Mouse (Mus musculus): ENCODE measurements around the gene Tmem160.

Tmem160 gene

DNA sequence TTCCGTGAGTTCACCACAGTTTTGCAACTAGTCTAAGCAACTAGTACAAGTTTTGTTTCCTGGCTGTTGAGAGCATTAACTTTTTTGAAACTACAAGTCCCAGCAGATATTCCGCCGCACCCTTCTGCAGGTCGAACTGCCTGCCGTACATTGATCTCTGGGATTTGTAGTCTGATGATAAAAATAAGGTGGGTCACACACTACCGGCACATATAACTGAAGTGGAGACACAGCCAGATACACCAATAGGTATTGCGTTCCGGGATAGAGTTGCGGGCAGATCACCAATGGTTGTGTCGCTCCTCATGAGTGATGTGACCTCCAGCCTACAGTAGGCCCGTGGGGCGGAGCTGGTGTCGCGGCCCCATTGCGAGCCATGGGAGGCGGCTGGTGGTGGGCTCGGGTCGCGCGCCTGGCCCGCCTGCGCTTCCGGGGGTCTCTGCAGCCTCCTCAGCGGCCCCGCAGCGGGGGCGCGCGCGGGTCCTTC, at the start of gene Tmem160:
Gene Tmem160, plus strand, starts transcription at position 193 of the 487 bp plus-strand sequence.
- in situ Hi-C loops (cut with MboI, MseI): no loop called here

DNA sequence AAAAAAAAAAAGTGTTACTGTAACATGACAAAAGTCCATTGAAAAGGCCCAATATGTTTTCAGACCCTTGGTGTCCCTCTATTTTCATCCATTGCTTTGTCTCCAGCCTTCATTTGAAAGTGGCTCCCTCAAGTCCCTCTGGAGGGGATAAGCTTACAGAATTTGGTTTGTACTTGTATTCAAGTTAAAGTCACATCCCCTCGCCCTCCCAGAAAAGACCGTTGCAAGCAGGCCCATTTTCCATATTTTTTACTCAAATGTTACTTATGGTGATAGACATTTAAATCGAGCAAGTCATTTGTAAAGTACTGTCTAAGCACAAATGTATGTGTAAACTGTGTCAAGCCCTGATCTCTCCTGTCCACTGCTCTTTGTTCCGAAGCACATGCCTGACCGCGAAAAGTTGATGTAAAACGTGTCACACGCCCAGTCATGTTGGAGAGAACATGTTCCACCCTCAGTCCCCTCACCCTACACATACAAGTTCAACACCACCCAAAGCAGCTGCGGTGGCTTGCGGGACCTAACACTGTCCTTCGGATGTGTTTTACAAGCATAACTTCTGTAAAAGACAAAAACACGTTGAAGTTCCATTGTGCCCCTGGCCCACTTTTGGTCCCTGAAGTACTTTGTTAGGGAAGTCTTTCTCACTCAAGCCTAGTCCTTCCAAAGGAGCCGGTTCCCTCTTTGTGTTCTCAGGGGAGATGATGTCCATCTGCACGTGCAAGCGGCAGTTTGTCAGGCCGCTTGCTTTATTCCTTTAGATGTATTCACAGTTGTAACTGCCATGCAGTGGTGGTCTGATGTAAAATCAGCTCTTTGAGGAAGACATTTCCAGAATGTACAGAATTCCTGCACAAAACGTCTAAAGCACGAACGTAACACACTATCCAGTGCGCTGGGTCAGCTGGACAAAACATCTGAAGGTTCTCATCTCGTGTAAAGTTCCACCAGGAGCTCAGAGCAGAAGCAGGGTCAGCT, 49.3 kb upstream of the Tmem160 start:
- in situ Hi-C loops (cut with MboI, MseI): no loop called here

DNA sequence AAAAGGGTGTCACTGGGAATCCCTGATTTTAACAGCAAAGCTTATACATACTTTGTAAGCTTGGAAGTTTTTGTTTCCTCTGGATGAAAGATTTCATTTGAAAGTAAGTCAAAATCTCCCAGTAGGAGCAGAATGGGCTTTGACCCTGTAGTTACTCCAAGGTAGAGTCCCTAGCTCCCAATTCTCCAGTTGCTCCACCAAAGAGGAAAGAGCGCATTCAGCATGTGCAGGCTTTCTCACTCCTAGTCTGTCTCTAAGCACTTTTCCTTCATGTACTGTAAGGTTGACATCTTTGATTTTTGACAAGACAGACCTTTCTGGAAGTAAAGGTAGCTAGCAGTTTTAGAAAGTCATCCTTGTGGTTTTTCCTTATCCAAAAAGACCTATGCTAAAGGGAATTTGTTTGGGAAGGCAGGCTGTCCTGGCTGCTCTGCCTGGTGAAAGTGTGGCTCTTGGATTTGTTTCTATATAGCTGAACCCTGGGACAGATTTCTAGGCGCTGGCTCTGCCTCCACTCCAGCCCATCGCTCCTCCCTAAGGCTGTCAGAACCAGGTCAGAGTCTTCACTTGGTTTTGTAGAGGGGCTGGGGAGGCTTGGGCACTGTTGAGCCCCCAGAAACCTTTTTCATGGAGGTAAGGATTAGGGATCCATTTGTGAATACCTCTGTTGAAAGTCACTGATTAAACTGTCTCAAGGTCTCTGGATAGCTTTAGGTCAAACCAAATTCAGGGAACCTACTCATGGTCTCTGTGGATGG, 48.1 kb upstream of the Tmem160 start:
- in situ Hi-C loops (cut with MboI, MseI): no loop called here

DNA sequence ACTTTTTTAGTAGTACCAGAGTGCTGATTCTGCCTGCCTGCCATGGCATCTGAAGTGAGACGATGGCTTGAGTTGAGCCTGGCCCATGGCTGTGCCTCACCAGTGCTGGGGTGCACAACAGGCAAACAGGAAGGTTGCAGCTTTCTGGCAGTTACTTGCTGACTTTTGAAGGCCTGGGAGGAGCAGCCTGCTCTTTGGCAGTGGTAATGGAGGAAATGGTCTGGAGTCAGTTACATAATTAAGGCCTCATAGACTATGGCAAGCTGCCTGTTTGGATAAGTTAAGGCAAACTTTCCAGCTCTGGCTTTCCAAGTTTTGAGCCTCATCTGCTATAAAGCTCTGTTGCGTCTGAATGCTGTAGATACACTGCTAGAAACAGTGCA, 47.5 kb upstream of the Tmem160 start:
- in situ Hi-C loops (cut with MboI, MseI): no loop called here

DNA sequence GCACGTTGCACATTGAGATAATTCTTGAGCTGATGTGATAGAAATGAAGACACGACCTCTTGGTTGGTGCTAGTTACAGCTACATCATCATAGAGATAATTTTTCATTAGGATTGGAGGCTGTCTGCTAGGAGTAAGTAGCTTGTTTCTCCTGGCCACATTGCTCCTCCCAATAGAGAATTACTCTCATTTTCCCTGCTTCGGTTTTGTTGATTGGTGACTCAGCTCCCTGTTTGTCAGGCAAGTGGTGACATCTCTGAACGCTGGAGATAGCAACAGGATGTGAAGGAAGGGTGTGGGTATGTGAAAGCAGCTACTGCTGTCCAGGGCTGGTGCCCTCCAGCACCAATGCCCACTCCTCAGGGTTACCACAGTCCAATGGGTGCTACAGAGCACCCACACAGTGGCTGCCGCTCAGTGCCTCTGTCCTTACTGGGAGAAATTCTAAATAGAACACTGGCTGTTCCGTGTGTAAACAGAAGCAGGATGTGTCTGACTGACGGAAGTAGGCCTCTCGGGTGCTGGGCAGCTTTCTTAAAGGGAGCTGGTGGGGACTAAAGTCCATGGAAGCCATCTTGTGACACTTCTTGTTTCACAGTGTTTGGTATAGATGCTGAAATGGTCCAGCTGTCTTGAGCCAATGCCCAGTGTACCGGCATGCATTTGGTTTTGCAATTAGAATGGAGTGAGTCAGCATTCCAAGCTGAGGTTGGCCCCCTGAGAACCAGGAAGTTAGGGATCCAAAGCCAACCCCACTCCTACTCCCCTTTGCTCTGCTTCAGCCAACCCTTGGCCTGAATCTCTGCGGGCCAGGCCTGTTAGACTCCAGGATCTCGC, 46.8 kb upstream of the Tmem160 start:
- in situ Hi-C loops (cut with MboI, MseI): no loop called here

DNA sequence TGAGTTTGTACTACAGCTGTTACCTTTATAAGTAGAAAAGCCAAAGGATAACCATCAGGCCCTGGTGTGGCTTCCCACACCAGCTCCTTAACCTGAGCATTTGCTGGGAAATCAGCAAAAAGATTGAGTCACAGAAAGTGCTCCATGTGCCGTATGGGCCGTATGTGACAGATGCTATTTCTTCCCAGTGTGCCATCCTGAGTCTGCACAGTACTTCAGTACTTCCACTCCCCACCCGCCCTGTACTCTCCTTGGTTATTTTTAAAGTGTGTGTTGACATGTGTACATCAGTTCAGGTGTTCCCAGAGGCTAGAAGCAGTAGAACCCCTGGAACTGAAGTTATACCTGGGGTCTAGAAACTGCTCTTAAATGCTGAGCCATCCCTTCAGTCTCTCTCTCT, 45.6 kb upstream of the Tmem160 start:
- in situ Hi-C loops (cut with MboI, MseI): no loop called here

DNA sequence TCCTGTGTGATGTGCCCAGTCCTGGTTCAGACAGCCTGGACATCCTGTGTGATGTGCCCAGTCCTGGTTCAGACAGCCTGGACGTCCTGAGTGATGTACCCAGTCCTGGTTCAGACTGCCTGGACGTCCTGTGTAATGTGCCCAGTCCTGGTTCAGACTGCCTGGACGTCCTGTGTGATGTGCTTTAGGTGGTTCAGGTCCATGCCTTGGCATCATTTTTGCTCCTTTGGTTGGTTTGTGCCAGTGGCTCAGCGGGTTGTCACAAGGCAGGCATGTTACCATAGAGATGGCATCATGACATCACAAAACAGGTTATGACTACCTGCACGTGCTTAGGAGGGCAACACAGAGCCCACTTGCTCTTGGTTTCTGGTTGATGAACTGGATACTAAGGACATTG, 41.5 kb upstream of the Tmem160 start:
- in situ Hi-C loops (cut with MboI, MseI): no loop called here

DNA sequence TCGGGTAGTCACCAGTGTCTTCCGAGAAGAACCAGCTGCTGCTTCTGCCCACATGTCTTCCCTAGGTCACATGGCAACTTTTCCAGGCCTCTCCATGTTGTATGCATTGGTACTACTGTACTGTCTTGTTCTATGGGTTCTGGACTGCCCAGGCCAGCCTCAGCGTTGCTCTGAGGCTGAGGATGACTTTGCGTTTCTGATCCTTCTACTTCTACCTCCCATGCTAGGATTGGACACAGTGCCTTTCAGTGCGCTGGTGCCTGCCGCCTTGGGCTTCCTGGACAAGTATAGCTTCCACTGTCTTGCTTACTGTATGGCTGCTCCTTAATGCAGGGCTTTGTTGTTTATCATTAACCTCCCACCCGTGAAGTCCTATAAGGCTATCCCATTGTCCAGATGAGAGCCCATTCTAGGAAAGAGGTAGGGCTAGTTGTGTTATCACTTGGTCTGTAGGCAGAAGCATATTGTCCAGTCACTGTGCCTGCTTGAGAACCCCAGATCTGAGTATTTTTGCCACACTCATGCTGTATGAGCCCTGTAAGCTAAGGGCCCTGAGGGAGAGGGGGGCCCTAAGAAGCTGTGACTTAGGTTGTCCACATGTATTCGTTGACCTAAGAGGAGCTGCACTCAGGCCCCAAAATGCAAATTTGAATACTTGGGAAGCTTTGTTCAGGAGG, 40.2 kb upstream of the Tmem160 start:
- in situ Hi-C loops (cut with MboI, MseI): no loop called here

DNA sequence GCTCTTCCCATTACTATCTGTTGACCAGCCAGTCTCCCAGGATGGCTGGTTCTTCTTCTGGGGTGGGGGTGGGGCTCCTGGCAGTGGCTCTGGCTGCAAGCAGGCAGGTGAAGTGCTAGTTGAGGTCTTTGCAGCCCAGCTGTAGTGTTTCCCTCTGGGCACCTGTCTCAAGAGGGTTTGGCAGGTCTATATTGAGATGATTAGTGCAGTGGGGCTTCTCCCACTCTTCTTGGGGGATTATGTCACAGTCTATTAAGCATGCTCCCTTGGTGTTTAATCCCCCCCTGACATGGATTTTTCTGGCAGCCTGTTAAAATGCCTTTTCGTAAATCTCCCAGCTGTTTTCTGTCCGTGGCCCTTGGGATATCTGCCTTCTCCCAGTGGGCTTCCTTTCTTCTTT, 39.6 kb upstream of the Tmem160 start:
- in situ Hi-C loops (cut with MboI, MseI): no loop called here

DNA sequence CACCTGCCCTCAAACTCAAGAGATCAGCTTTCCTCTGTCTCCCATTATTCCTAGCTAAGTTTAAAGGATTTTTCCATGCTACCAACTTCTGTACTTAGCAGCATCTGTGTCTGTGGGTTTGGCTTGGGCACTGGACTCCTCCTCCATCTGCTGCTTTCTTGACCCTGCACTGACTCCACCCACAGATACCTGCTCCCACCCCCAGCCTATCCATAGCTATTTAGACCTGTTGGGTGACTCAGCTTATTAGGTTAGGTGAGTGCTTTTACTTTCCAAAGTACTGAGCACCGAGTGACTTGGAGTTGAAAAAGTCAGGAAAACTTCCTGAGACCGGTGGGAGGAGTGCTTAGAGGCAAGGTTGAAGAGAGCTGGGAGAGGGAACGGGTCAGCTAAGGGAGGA, 37.2 kb upstream of the Tmem160 start:
- in situ Hi-C loops (cut with MboI, MseI): no loop called here

DNA sequence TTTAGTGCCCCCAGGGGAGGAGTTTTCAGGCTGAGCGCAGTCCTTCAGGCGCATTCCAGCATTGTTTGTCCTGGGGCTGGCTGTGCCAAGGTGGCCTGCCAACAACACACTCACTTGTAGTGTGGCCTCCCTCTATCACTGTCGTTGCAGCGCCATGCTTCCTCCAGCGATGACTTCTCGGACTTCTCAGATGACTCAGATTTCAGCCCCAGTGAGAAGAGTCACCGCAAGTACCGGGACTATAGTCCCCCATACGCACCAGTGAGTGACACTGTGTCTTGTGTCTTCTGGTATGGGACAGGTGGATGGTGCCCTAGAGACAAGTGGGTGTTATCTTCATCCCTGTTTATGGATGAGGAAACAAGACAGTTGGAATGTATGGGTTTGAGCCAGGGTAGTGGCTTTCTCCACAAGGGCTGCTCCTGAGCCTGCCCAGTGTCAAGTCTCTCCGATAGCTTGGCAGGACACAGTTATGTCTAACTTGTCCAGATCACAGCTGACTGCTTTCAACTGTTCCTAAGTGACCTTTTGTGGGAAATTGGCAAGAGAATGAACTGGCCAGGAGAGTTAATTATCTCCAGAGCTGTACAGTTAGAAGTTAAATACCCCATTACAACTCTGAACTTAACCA, 35.3 kb upstream of the Tmem160 start:
- in situ Hi-C loops (cut with MboI, MseI): no loop called here

DNA sequence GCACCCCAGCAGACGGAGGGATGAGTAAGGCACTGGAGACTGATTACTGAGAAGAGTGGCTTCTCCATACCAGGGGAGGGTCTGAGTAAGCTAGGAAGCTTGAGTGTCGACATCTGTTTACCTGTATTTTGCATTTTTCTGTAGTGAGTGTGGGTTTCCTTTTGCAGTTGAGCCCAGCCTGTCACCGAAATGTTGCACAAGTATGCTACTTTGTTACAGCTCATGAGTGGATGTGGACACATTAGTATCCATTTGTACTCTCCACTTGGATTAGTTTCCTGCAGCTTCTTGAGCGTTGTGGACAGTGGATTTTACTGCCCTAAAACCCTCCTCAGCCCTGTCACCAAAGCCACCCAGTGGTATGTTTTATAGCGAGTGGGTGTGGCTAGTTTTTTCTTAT, 33.9 kb upstream of the Tmem160 start:
- in situ Hi-C loops (cut with MboI, MseI): no loop called here

DNA sequence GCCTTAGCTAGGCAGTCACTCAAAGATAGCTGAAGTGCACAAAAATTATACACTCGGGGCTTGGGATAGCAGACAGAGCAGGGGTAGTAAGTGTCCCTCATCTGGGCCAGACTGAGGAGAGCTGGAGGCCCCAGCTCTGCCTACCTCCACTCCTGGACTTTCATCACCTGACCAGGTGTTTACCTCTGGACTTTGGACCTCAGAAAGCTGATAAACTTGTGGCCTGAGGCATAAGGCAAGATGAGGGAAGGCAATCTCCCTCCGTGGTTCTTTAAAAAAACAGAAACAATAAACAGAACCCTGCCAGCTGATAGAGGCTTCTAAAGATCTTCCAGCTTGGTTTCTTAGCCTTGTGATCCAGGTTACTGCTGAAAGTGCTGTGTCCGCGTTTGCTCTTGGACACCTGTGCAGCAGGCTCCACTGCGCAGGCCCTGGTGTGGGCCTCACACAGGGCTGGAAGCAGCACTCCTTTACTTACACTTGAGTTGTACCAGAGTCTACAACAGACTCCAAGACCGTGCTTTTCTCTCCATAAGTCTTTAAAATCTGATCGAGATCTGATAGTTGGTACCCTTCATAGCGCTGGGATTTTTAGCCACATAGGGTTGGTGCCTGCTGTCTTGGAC, 32.0 kb upstream of the Tmem160 start:
- in situ Hi-C loops (cut with MboI, MseI): no loop called here

DNA sequence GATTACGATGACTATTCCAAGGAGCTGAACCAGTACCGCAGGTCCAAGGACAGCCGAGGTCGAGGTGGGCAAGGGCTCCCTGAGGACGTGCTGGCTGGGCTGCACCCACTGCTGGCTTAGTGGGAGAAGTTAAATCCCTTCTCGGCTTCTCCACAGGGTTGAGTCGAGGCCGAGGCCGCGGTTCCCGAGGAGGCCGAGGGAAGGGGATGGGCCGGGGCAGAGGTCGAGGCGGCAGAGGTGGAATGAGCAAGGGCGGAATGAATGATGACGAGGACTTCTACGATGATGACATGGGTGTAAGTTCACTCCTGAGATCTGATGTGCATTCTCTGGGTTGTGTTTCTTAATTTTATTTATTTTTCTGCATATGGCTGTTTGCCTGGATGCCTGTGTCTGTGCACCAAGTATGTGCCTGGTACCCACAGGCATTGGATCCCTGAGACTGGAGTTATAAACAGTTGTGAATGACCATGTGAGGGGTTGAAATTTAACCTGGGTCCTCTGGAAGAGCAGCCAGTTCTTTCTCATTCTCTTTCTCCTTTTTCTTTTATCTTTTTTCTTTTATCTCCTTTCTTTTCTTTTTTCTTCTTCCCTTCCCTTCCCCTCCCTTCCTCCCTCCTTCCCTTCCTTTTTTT, 30.2 kb upstream of the Tmem160 start:
- in situ Hi-C loops (cut with MboI, MseI): no loop called here

DNA sequence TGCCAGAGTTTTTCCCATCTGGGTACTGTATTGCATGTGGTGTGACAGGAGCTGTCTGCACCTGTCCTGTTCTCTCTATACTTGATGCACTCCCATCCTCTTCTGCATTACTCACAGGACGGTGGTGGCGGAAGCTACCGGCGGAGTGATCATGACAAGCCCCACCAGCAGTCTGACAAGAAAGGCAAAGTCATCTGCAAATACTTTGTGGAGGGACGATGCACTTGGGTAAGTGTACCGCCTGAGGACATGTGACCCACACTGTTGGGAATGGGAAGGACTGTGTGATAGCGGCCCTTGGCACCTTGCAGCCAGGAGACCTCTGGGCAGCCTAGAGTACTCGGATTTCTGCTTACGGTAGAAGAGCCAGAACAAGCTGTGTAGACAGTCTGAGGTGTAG, 28.8 kb upstream of the Tmem160 start:
- in situ Hi-C loops (cut with MboI, MseI): no loop called here

DNA sequence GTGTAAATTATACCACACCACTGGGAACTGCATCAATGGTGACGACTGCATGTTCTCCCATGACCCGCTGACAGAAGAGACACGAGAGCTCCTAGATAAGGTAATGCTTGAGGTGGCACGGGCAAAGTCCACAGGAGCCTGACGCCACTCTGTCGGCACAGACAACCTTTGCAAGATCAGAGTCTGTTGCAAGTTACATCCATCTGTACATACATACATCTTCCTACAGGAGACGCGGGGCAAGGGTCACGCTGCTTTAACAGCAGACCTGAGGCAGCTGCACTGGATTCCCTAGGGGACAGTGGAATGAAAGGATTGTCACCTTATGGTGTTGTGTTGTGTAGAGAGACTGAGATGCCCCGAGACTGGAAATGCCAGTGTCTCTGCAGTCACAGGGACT, 26.9 kb upstream of the Tmem160 start:
- in situ Hi-C loops (cut with MboI, MseI): no loop called here

DNA sequence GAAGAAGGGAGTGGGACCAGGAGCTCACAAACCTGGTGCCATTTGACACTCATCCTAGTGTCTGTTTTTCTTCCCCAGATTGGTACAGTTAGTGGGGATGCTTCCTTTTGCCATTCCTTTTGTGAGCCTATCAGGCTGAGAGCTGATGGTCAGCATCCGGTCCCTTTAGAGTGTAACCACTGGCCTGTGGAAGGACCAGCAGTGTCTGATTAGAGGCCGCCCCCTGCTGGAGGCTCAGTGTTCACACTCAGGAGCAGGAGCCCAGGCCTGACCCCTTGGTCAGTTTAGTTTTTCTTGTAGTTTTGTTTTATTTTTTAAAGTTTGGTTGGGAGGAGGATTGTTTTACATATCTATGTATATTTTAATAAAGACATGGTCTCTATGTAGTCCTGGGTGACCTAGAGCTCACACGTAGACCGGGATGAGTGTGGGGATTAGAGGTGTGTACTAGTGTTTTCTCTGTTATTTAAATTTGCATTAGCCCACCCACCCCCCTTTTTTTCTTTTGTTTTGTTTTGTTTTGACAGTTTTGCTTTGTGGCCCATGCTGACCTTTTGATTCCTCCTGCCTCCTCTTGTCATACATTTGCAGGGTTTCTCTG, 26.4 kb upstream of the Tmem160 start:
- in situ Hi-C loops (cut with MboI, MseI): no loop called here

DNA sequence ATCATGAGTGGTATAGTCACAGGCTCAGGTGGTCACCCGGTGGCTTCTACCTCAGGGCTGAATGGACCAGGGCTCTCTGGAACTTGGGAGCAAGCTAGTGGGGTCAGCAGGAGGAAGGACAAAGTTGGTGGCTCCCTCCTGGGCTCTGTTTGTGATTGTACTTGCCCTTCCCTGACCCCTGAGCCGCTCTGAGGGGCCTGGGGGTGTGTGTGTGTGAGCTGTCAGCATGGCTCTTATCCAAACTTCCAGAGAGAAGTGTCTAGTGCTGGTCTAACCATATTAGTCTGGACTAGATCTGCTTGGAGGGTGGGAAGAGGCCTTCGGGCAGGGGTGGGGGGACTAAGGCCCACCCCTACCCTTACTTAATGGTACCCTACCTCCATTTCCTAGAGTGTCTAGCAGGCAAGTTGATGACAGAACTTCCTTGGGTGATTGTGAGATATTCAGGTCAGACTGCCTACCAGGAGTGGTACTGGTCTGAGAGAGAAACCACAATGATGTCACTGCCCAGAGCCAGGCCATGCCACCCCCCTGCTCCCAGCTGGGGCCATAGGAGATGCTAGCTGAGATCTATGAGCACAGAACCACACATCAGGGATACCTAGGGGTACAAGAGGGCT, 19.1 kb upstream of the Tmem160 start:
- in situ Hi-C loops (cut with MboI, MseI): no loop called here

DNA sequence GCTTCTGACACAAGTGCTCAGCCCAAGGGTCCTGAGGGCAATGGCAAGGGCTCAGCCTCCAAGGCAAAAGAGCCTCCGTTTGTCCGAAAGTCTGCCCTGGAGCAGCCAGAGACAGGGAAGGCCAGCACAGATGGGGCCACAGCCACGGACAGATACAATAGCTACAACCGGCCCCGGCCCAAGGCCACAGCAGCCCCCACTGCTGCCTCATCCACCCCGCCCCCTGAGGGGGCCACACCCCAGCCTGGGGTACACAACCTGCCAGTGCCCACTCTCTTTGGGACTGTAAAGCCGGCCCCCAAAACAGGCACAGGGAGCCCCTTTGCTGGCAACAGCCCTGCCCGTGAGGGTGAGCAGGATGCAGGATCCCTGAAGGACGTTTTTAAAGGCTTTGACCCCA, 17.5 kb upstream of the Tmem160 start:
- in situ Hi-C loops (cut with MboI, MseI): no loop called here
